Mouse (Mus musculus): Measurements from ENCODE around the gene Osgin1.

DNA sequence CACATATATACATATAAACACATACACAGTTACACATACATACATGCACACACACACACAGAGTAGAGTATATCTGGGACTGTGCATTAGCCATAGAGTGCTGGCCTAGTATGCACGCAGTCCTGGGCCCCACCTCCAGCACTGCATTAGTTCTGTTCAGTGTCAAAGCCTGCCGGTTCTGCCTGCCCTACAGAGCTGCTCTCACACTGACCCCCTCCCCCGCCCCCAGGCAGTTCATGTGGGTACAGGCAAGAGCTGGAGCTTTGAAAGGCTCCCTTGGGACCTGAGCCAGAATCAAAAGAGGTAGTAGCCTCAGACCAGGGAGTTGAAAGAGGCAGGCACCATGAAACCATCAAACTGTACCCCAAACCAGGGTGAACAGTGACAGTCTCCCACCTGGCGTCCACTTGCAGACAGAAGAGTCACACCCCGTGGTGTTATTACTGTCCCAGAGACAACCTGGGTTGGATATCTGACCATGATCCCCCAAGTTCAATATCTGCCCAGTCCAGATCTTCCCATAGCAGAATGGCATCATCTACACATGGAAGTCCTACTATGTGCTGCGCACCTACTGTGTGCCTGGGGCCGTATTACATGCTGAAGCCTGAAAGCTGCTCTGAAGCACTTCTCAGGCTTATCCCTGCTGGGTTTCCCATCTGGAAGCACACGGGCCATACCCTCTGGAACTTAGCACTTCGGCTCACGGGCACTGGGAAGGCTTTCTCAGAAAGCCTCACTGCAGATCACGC lies 50.4 kb downstream of the Osgin1 start:
- TF ChIP-seq POLR2A (IDR thresholded peaks at IDR 0.05; ENCODE audit: insufficient read length, low read depth) (no peak), MYOD1 (IDR thresholded peaks at IDR 0.05; ENCODE audit: control insufficient read depth in 1 of 3, insufficient read length in 2 of 3, low read depth in 2 of 3) (no peak), TCF3 (IDR thresholded peaks at IDR 0.05; ENCODE audit: insufficient read length, low read depth) (no peak), POLR2AphosphoS2 (IDR thresholded peaks at IDR 0.05; ENCODE audit: insufficient read length, low read depth) (no peak), MYOG (IDR thresholded peaks at IDR 0.05; ENCODE audit: control insufficient read depth in 1 of 3, insufficient read depth in 1 of 3, insufficient read length in 2 of 3, low read depth in 2 of 3) (no peak), USF1 (IDR thresholded peaks at IDR 0.05; ENCODE audit: low read depth) (no peak), E2F4 (IDR thresholded peaks at IDR 0.05; ENCODE audit: insufficient read depth) (no peak), CEBPB (IDR thresholded peaks at IDR 0.05; ENCODE audit: insufficient read depth, poor library complexity, severe bottlenecking) (no peak)
